Mouse (Mus musculus) c-Kit-positive CD71-positive TER-119-negative erythroid progenitor cells, embryonic 14.5 days (primary cell): Measurements from ENCODE around the gene Abcd3.
A peak's percentile ranks its signal among the peaks of the same experiment; 100 is the strongest.

Source experiments
- DNase-seq: peaks from one replicate; pipeline ENCODE4 v3.0.0-alpha.2; 2013; ENCODE audit warnings: low read depth

Abcd3 gene

GRCm38 (mm10) chr3:121738742-121739342, 76.3 kb downstream of the Abcd3 start:
- no peak for DNase-seq

GRCm38 (mm10) chr3:121737901-121738300, 77.2 kb downstream of the Abcd3 start:
- no peak for DNase-seq

- DNase-seq = no peak
Observed at GRCm38 (mm10) chr3:121737453-121737852, 77.6 kb downstream of the Abcd3 start.

GRCm38 (mm10) chr3:121736025-121736744, 78.9 kb downstream of the Abcd3 start:
- DNase-seq = peak; percentile 29

GRCm38 (mm10) chr3:121735542-121735941, 79.6 kb downstream of the Abcd3 start:
- no peak for DNase-seq

GRCm38 (mm10) chr3:121729678-121730077, 85.4 kb downstream of the Abcd3 start:
- no peak for DNase-seq

- DNase-seq = no peak
Observed at GRCm38 (mm10) chr3:121725651-121726050, 89.5 kb downstream of the Abcd3 start.

GRCm38 (mm10) chr3:121724553-121724952, 90.5 kb downstream of the Abcd3 start:
- DNase-seq = no peak

- DNase-seq = no peak
Observed at GRCm38 (mm10) chr3:121723968-121724524, 91.1 kb downstream of the Abcd3 start.

- no peak for DNase-seq
Observed at GRCm38 (mm10) chr3:121722971-121723844, 91.9 kb downstream of the Abcd3 start, which contains the start of gene F3. TSS of gene F3 (plus strand) at chr3:121723537.

- DNase-seq = no peak
Observed at GRCm38 (mm10) chr3:121721691-121722070, 93.4 kb downstream of the Abcd3 start.

GRCm38 (mm10) chr3:121720801-121721690, 94.1 kb downstream of the Abcd3 start:
- no peak for DNase-seq

- DNase-seq = no peak
Observed at GRCm38 (mm10) chr3:121719701-121720100, 95.4 kb downstream of the Abcd3 start.

GRCm38 (mm10) chr3:121718679-121719078, 96.4 kb downstream of the Abcd3 start:
- no peak for DNase-seq

GRCm38 (mm10) chr3:121716480-121716879, 98.6 kb downstream of the Abcd3 start:
- DNase-seq = no peak

GRCm38 (mm10) chr3:121715741-121716459, 99.2 kb downstream of the Abcd3 start:
- DNase-seq = no peak

- no peak for DNase-seq
Observed at GRCm38 (mm10) chr3:121715336-121715735, 99.8 kb downstream of the Abcd3 start.

GRCm38 (mm10) chr3:121714461-121714860, 100.6 kb downstream of the Abcd3 start:
- no peak for DNase-seq

GRCm38 (mm10) chr3:121713816-121714215, 101.3 kb downstream of the Abcd3 start:
- DNase-seq = no peak

- no peak for DNase-seq
Observed at GRCm38 (mm10) chr3:121713151-121713701, 101.9 kb downstream of the Abcd3 start.
